Mouse (Mus musculus): ENCODE results near the gene Omg. TPM values are rescaled to one million over a fixed set of nuclear protein-coding genes. Genes with fewer than 3 reads are reported as not detected.

Omg gene
- polyA plus RNA-seq, 1 experiment from 2014 or later = 0.58 TPM

- ATAC-seq (replicated peaks; ENCODE audit: insufficient number of reproducible peaks, low FRiP score, low TSS enrichment, low read depth) (no peak), DNase-seq (ENCODE audit: low spot score) (no peak)
- H3K4me1 ChIP-seq (ENCODE audit: control insufficient read depth, insufficient read depth, low read length) = no peaks in the 10 kb centered on the region
- WGBS = 86% methylated on average over 7 of the region's 7 CpGs
- H3K4me2 ChIP-seq (ENCODE audit: low read depth, low read length) = no peak within 1 kb of the TSS
- H3K27me3 ChIP-seq (ENCODE audit: control insufficient read depth, insufficient read depth, low read length) = no peaks in the 10 kb centered on the region
- H3K36me3 ChIP-seq (replicated peaks; ENCODE audit: control insufficient read depth, insufficient read depth, low read depth, low read length) = no peaks in the 10 kb centered on the region
- H3K9ac ChIP-seq (replicated peaks; ENCODE audit: low read length) = no peak within 1 kb of the TSS
- no peak within 1 kb of the TSS for H3K4me3 ChIP-seq (ENCODE audit: low read depth, low read length)
- no peaks in the 10 kb centered on the region for H3K9me3 ChIP-seq (replicated peaks; ENCODE audit: control insufficient read depth, low read length)
- no peak within 1 kb of the TSS for H3K27ac ChIP-seq (replicated peaks; ENCODE audit: low read depth, low read length)
Measured at GRCm38 (mm10) chr11:79530333-79530761, 26.5 kb upstream of the Omg start, which contains the start of the genes Evi2 and Evi2a. Gene Evi2 (minus strand): TSS chr11:79530589. Gene Evi2a (minus strand): TSS chr11:79530609.

- H3K4me3 ChIP-seq (ENCODE audit: low read depth, low read length) = no peak overlapping the region
- H3K27ac ChIP-seq (replicated peaks; ENCODE audit: low read depth, low read length) = no peak overlapping the region
- no peaks in the 10 kb centered on the region for H3K36me3 ChIP-seq (replicated peaks; ENCODE audit: control insufficient read depth, insufficient read depth, low read depth, low read length)
- H3K4me1 ChIP-seq (ENCODE audit: control insufficient read depth, insufficient read depth, low read length) = no peaks in the 10 kb centered on the region
- H3K9me3 ChIP-seq (replicated peaks; ENCODE audit: control insufficient read depth, low read length) = no peaks in the 10 kb centered on the region
- WGBS = 96% methylated on average over 2 of the region's 2 CpGs
- no peak overlapping the region for H3K4me2 ChIP-seq (ENCODE audit: low read depth, low read length)
- no peak overlapping the region for H3K9ac ChIP-seq (replicated peaks; ENCODE audit: low read length)
- no peaks in the 10 kb centered on the region for H3K27me3 ChIP-seq (ENCODE audit: control insufficient read depth, insufficient read depth, low read length)
- ATAC-seq (replicated peaks; ENCODE audit: insufficient number of reproducible peaks, low FRiP score, low TSS enrichment, low read depth) = no peak
- DNase-seq (ENCODE audit: low spot score) = no peak
Measured at GRCm38 (mm10) chr11:79529736-79530135, 25.9 kb upstream of the Omg start.

DNA sequence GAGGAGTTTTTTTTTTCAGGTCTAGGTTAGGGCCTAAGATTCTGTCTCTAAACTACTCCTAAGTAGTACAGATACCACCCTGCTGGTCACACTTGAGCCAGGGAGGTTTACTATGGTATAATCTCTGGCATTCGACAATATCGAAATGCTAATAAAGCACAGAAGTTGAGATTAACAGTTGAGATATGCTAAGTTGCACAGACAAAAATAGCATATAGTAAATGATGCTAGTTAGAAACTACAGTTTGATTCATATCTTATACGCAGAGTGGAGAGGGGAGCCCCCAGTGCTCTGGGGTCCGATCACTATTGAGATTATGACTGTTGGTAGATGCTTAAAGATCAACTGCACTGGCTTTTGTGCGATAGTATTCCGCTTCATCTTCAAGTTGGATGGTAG lies 25.3 kb upstream of the Omg start:
- Histone ChIP-seq H3K9me3 (replicated peaks; ENCODE audit: control insufficient read depth, low read length) (no peaks in the 10 kb centered on the region), H3K27me3 (ENCODE audit: control insufficient read depth, insufficient read depth, low read length) (no peaks in the 10 kb centered on the region), H3K4me1 (ENCODE audit: control insufficient read depth, insufficient read depth, low read length) (no peaks in the 10 kb centered on the region), H3K27ac (replicated peaks; ENCODE audit: low read depth, low read length) (no peak overlapping the region), H3K4me2 (ENCODE audit: low read depth, low read length) (no peak overlapping the region), H3K36me3 (replicated peaks; ENCODE audit: control insufficient read depth, insufficient read depth, low read depth, low read length) (no peaks in the 10 kb centered on the region), H3K4me3 (ENCODE audit: low read depth, low read length) (no peak overlapping the region), H3K9ac (replicated peaks; ENCODE audit: low read length) (no peak overlapping the region)
- WGBS = 96% methylated on average over 6 of the region's 6 CpGs
- ATAC-seq (replicated peaks; ENCODE audit: insufficient number of reproducible peaks, low FRiP score, low TSS enrichment, low read depth) (no peak), DNase-seq (ENCODE audit: low spot score) (no peak)

DNA sequence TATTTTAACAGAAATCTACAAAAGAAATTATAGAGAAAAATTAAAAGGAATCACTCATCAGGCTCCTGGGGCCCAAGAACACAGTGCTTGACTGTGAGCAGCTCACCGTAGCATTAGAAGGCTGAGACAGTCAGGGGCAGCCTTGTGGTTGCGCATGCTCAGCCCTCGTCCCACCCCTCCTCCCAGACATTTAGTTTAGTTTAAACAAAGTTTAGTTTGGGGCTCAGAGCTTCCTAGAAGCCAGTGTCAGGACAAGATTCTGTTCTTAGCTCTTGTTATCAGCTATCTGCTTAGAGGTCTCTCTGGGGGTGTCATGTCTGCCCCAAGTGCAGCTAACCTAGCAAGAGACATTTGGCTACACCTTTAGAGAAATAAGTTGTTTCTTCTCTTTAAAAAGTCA lies 24.7 kb upstream of the Omg start:
- Histone ChIP-seq H3K9me3 (replicated peaks; ENCODE audit: control insufficient read depth, low read length) (no peaks in the 10 kb centered on the region), H3K27ac (replicated peaks; ENCODE audit: low read depth, low read length) (no peak overlapping the region), H3K9ac (replicated peaks; ENCODE audit: low read length) (no peak overlapping the region), H3K27me3 (ENCODE audit: control insufficient read depth, insufficient read depth, low read length) (no peaks in the 10 kb centered on the region), H3K4me2 (ENCODE audit: low read depth, low read length) (no peak overlapping the region), H3K4me1 (ENCODE audit: control insufficient read depth, insufficient read depth, low read length) (no peaks in the 10 kb centered on the region), H3K36me3 (replicated peaks; ENCODE audit: control insufficient read depth, insufficient read depth, low read depth, low read length) (no peaks in the 10 kb centered on the region), H3K4me3 (ENCODE audit: low read depth, low read length) (no peak overlapping the region)
- ATAC-seq (replicated peaks; ENCODE audit: insufficient number of reproducible peaks, low FRiP score, low TSS enrichment, low read depth) (no peak), DNase-seq (ENCODE audit: low spot score) (no peak)
- 92% methylated on average over 3 of the region's 3 CpGs for WGBS

GRCm38 (mm10) chr11:79527739-79528384 lies 24.0 kb upstream of the Omg start:
- Histone ChIP-seq H3K4me3 (ENCODE audit: low read depth, low read length) (no peak overlapping the region), H3K4me2 (ENCODE audit: low read depth, low read length) (no peak overlapping the region), H3K9me3 (replicated peaks; ENCODE audit: control insufficient read depth, low read length) (no peaks in the 10 kb centered on the region), H3K36me3 (replicated peaks; ENCODE audit: control insufficient read depth, insufficient read depth, low read depth, low read length) (no peaks in the 10 kb centered on the region), H3K27me3 (ENCODE audit: control insufficient read depth, insufficient read depth, low read length) (no peaks in the 10 kb centered on the region), H3K9ac (replicated peaks; ENCODE audit: low read length) (no peak overlapping the region), H3K4me1 (ENCODE audit: control insufficient read depth, insufficient read depth, low read length) (no peaks in the 10 kb centered on the region), H3K27ac (replicated peaks; ENCODE audit: low read depth, low read length) (no peak overlapping the region)
- DNase-seq (ENCODE audit: low spot score) = no peak
- ATAC-seq (replicated peaks; ENCODE audit: insufficient number of reproducible peaks, low FRiP score, low TSS enrichment, low read depth) = no peak
- 89% methylated on average over 5 of the region's 5 CpGs for WGBS

DNA sequence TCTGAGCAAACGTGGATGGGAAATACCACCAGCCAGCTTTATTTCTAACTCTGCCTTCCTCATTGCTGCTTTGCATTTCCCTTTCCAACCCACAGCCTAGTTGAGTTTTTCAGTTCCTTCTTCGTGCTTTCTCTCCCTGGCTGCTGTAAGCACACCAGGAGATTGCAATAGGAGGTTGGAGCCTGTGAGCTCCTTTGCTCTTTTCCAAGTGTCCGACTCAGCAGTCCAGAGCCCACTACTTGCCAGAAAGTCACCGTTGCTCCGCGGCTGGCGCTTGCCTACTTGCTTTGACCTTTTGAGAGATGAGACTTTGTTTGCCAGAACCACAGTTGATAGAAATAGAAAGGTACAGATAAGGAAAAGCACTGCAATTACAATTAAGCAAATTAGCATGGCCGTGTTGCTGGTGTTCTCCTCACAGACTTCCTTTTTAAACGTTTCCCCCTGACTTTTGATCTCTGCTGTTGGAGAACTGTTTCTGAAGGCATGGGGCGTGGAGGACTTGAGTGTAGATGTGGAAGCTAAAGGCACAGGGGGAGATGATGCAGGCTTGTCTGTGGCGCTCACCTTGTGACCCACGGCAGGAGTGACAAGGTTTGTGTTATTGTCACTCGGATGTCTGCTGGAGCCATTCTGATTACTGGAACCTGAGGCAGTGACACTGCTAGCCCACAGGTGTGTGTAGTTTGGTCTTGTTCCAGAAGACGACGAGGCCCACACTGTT lies 23.3 kb upstream of the Omg start:
- no peaks in the 10 kb centered on the region for H3K4me1 ChIP-seq (ENCODE audit: control insufficient read depth, insufficient read depth, low read length)
- H3K4me2 ChIP-seq (ENCODE audit: low read depth, low read length) = no peak overlapping the region
- H3K27ac ChIP-seq (replicated peaks; ENCODE audit: low read depth, low read length) = no peak overlapping the region
- no peak overlapping the region for H3K4me3 ChIP-seq (ENCODE audit: low read depth, low read length)
- DNase-seq (ENCODE audit: low spot score) (no peak), ATAC-seq (replicated peaks; ENCODE audit: insufficient number of reproducible peaks, low FRiP score, low TSS enrichment, low read depth) (no peak)
- 81% methylated on average over 15 of the region's 15 CpGs for WGBS
- no peaks in the 10 kb centered on the region for H3K27me3 ChIP-seq (ENCODE audit: control insufficient read depth, insufficient read depth, low read length)
- H3K9ac ChIP-seq (replicated peaks; ENCODE audit: low read length) = no peak overlapping the region
- H3K9me3 ChIP-seq (replicated peaks; ENCODE audit: control insufficient read depth, low read length) = no peaks in the 10 kb centered on the region
- no peaks in the 10 kb centered on the region for H3K36me3 ChIP-seq (replicated peaks; ENCODE audit: control insufficient read depth, insufficient read depth, low read depth, low read length)

GRCm38 (mm10) chr11:79526549-79526948 lies 22.7 kb upstream of the Omg start:
- DNase-seq (ENCODE audit: low spot score) = no peak
- Histone ChIP-seq H3K4me2 (ENCODE audit: low read depth, low read length) (no peak overlapping the region), H3K4me3 (ENCODE audit: low read depth, low read length) (no peak overlapping the region), H3K9ac (replicated peaks; ENCODE audit: low read length) (no peak overlapping the region), H3K27ac (replicated peaks; ENCODE audit: low read depth, low read length) (no peak overlapping the region), H3K36me3 (replicated peaks; ENCODE audit: control insufficient read depth, insufficient read depth, low read depth, low read length) (no peaks in the 10 kb centered on the region), H3K27me3 (ENCODE audit: control insufficient read depth, insufficient read depth, low read length) (no peaks in the 10 kb centered on the region), H3K9me3 (replicated peaks; ENCODE audit: control insufficient read depth, low read length) (no peaks in the 10 kb centered on the region), H3K4me1 (ENCODE audit: control insufficient read depth, insufficient read depth, low read length) (no peaks in the 10 kb centered on the region)
- 94% methylated on average over 3 of the region's 3 CpGs for WGBS
- no peak for ATAC-seq (replicated peaks; ENCODE audit: insufficient number of reproducible peaks, low FRiP score, low TSS enrichment, low read depth)

GRCm38 (mm10) chr11:79524310-79524575 lies 20.4 kb upstream of the Omg start:
- no peaks in the 10 kb centered on the region for H3K4me1 ChIP-seq (ENCODE audit: control insufficient read depth, insufficient read depth, low read length)
- no peak overlapping the region for H3K4me2 ChIP-seq (ENCODE audit: low read depth, low read length)
- no peaks in the 10 kb centered on the region for H3K27me3 ChIP-seq (ENCODE audit: control insufficient read depth, insufficient read depth, low read length)
- H3K9me3 ChIP-seq (replicated peaks; ENCODE audit: control insufficient read depth, low read length) = no peaks in the 10 kb centered on the region
- H3K9ac ChIP-seq (replicated peaks; ENCODE audit: low read length) = no peak overlapping the region
- 89% methylated on average over 1 of the region's 1 CpGs for WGBS
- H3K36me3 ChIP-seq (replicated peaks; ENCODE audit: control insufficient read depth, insufficient read depth, low read depth, low read length) = no peaks in the 10 kb centered on the region
- no peak overlapping the region for H3K4me3 ChIP-seq (ENCODE audit: low read depth, low read length)
- ATAC-seq (replicated peaks; ENCODE audit: insufficient number of reproducible peaks, low FRiP score, low TSS enrichment, low read depth) (no peak), DNase-seq (ENCODE audit: low spot score) (no peak)
- no peak overlapping the region for H3K27ac ChIP-seq (replicated peaks; ENCODE audit: low read depth, low read length)
